Mouse (Mus musculus): ENCODE data around the gene Gm10842.
"Not testable (repeated sequence)": the region's sequence is repeated elsewhere in the genome, so short reads cannot be mapped to it uniquely, and the experiment has no call there.

The Gm10842 gene
- long read RNA-seq, experiment 1: 0 reads
- long read RNA-seq, experiment 2: 0 reads

DNA sequence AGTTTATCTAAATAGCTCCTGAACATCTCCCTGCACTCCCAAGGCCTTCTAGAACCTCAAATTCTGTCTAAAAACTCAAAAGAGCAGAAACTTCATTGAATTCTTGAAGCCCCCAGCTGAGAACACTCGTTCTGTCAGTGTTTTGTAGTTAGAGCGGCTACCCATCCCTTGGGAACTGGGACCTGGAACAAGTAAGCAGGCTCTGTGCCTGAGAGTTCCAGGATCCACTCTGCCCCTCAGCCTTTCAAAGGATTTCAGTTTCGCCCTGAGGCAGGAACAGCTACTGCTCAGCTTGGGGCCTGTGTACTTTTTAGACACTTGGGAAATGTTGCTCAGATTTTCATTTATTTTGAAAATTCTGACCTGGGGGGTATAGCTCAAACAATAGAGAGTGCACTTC is at the start of gene Gm10842:
TSS of gene Gm10842 (plus strand) at position 301 of the 400 bp plus-strand sequence.
- intact Hi-C loops (cut with DNase I): no loop called here

DNA sequence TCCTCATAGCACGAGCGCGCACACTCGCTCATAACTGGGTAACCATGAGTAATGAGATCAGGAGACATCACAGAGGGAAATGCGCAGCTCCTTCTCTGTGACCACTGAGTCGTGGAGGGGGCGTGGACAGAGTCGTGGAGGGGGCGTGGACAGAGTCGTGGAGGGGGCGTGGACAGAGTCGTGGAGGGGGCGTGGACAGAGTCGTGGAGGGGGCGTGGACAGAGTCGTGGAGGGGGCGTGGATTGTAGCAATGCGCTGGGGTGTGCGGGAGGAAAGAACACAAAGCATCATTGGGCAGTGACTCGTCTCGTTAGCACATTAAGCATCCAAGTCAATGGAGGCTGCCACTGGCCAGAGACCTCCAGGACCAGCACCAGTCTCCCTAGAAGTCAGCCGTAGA is 34.2 kb upstream of the Gm10842 start:
- intact Hi-C loops (cut with DNase I): not testable (repeated sequence)

- intact Hi-C loops (cut with DNase I): no loop called here
Measured at GRCm38 (mm10) chr11:105117814-105118213, 28.9 kb upstream of the Gm10842 start.

GRCm38 (mm10) chr11:105120551-105121061 is 26.1 kb upstream of the Gm10842 start:
- intact Hi-C loops (cut with DNase I): loop anchor here (10.0 kb wide), 1 partner anchor 114 kb away; no protein-coding TSS in a partner anchor

GRCm38 (mm10) chr11:105121792-105122191 is 24.9 kb upstream of the Gm10842 start:
- intact Hi-C loops (cut with DNase I): loop anchor here (10.0 kb wide), 1 partner anchor 113 kb away; no protein-coding TSS in a partner anchor

DNA sequence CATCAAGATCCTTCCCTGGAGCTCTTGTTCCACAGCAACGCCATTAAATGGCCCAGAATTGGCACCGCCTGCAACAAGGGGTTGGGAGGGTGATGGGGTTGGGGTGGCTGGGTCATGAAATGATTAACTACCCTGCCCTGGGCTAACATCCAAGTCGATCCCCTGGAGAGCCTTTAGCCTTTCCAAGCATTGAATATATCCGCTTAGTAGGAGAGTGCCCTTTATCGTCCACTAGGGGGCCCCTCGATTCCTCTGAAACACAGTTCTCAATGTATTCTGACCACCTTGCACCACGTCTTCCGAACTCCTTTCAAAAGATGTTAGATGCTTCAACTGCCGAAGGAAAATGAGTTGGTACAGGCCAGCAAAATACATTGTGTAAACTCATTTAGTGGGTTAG is 22.7 kb upstream of the Gm10842 start:
- intact Hi-C loops (cut with DNase I): loop anchor here (10.0 kb wide), 1 partner anchor 111 kb away; no protein-coding TSS in a partner anchor

GRCm38 (mm10) chr11:105125735-105126519 is 20.8 kb upstream of the Gm10842 start, which contains the start of gene Mettl2:
Gene Mettl2, plus strand, starts transcription at chr11:105126425.
- intact Hi-C loops (cut with DNase I): loop anchor here (5.0 to 10.0 kb wide), 2 partner anchors 56 to 109 kb away; no protein-coding TSS in a partner anchor

GRCm38 (mm10) chr11:105126520-105127029 is 20.1 kb upstream of the Gm10842 start:
- intact Hi-C loops (cut with DNase I): loop anchor here (5.0 to 10.0 kb wide), 2 partner anchors 56 to 108 kb away; no protein-coding TSS in a partner anchor

GRCm38 (mm10) chr11:105135692-105136091 is 11.0 kb upstream of the Gm10842 start:
- intact Hi-C loops (cut with DNase I): no loop called here

DNA sequence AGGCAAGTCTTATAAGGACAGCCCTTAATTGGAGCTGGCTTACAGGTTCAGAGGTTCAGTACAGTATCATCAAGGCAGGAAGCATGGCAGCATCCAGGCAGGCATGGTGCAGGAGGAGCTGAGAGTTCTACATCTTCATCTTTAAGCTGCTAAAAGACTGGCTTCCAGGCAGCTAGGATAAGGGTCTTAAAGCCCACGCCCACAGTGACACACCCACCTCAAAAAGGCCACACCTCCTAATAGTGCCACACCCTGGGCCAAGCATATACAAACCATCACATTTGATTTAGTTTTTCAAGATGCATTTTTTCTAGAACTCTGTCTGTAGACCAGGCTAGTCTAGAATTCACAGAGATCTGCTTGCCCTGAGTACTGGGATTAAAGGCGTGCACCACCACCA is 9.4 kb upstream of the Gm10842 start:
- intact Hi-C loops (cut with DNase I): not testable (repeated sequence)

- intact Hi-C loops (cut with DNase I): not testable (repeated sequence)
Measured at GRCm38 (mm10) chr11:105140512-105140911, 6.2 kb upstream of the Gm10842 start.

- intact Hi-C loops (cut with DNase I): no loop called here
Measured at GRCm38 (mm10) chr11:105141115-105141514, 5.6 kb upstream of the Gm10842 start.

DNA sequence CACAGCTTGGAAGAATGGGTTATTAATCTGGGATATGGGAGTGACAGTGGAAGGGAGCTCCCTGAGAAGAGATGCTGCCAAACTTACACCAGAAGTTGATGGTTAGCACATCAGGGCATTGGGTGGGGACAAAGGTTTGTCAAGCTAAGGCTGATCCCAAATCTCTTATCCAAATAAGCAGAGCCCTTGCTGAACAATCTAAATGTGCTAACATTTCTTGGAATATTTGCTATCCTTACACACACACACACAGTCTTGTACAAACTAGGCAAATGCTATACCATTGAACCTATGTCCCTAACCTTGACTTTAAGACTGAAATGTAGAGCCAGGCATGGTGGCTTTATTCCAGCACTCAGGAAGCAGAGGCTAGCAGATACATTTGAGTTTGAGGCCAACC is 3.1 kb upstream of the Gm10842 start:
- intact Hi-C loops (cut with DNase I): no loop called here

- intact Hi-C loops (cut with DNase I): no loop called here
Measured at GRCm38 (mm10) chr11:105144084-105144483, 2.6 kb upstream of the Gm10842 start.

DNA sequence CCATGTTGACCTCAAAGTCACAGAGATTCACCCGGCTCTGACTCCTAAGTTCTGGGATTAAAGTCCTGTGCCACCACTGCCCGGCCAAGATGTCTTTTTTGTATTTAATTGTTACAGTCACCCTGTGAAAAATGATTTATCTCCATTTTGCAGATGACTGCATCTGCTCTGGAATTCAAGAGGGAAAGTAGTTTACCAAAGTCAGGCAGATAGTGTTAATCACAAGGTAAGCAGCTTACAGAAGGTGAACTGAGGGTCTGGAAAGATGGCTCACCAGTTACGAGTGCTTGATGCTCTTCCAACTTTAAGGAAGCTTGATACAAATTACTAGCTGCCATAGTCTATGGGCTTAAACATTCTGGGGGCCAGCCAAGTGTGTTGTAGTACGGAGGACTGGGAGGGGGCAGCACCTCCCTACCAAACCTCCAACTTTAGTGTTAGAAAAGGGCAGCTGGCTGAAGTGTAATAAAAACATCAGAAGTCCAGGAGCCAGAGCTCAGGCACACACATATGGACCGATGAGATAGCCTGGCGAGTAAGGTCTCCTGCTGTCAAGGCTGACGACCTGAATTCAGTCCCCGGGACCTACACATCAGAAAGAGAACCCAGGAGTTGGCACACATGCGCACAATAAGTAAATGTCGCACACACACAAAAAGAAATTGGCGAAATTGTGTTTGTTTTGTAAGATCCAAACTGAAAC is 2.0 kb upstream of the Gm10842 start:
- intact Hi-C loops (cut with DNase I): no loop called here

DNA sequence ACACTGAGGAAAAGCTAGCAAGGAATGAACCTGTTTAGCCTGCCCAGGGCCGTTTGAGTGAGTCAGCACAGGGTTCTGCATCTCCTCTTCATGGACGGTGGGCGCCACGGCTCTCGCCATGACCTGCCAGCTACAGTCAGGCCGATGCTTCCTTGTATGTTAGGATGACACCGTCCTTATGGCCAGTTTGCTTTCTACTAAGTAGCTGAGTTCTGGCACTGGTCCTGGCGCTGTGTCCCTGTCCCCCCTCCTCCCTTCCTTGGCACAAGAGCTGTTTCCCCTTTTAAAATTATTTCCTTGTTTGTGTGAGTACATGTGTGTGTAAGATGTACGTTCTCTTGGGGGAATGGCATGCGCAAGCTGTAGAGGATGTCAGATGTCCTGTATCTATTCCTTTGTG is 1.5 kb upstream of the Gm10842 start:
- intact Hi-C loops (cut with DNase I): no loop called here

DNA sequence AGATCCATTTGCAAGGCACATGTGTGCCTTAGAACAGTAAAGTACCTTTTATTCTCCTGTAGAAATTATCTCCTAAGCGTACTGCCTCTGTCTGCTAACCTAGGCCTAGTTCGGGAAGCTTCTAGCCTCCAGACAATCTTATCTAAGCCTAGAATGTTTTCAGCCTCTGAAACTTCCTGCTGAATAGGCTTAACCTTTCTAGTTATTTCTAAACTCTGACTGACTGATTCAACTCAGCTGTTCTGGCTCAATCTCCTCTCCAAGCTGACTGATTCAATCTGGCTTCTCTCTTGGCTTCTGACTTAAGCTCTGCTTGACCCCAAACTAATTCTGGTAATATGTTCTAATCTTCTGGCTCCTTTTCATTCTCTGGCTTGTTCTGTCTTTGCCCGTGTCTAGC is 2.7 kb downstream of the Gm10842 start:
- intact Hi-C loops (cut with DNase I): no loop called here

DNA sequence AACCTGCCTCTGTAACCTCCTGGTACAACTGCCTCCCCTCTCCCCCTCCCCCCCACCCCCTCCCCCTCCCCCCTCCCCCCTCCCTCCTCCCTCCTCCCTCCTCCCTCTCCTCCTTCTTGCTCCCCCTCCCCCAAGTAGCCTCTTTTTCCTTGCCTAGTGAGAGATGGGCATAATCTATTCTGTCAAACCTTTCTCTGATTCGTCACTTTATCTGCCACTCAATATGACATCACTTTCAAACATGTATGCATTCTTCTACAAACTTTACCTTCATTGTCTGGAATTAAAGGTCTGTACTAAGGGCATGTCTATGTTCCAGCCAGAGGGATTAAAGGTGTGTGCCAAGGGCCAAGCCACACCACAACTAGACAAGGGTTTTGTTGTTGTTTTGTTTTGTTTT is 3.1 kb downstream of the Gm10842 start:
- intact Hi-C loops (cut with DNase I): no loop called here

- intact Hi-C loops (cut with DNase I): no loop called here
Measured at GRCm38 (mm10) chr11:105150691-105151090, 4.0 kb downstream of the Gm10842 start.

- intact Hi-C loops (cut with DNase I): no loop called here
Measured at GRCm38 (mm10) chr11:105151226-105152016, 4.7 kb downstream of the Gm10842 start.

DNA sequence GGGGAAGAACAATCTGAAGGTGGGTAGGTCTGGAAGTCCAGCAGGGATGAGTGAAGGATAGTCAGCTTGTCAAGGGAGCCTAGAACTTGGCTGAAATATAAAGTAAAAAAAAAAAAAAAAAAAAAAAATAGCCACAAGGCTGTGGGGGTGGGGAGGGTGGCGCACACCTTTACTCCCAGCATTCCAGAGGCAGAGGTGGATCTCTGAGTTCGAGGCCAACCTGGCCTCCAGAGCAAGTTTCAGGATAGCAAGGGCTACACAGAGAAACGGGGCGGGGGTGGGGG is 5.3 kb downstream of the Gm10842 start:
- intact Hi-C loops (cut with DNase I): no loop called here
